Mouse (Mus musculus): Measurements from ENCODE around the gene Smug1. TPM values are rescaled to one million over a fixed set of nuclear protein-coding genes. Genes with fewer than 3 reads are reported as not detected.
A peak's percentile ranks its signal among the peaks of the same experiment; 100 is the strongest.

Smug1 gene
- polyA plus RNA-seq, 1 experiment from 2014 or later = 12.8 TPM

- no peak for ATAC-seq (replicated peaks; ENCODE audit: low FRiP score)
- peak overlapping the region; percentile 30; the same call in 1 of the 2 replicates for H3K4me3 ChIP-seq (ENCODE audit: low read depth, low read length)
- no peaks in the 10 kb centered on the region for H3K36me3 ChIP-seq (ENCODE audit: control insufficient read depth, insufficient read depth, low read length)
- H3K4me1 ChIP-seq (replicated peaks; ENCODE audit: control insufficient read depth, insufficient read depth, low read length) = peaks cover 18% of the 10 kb centered on the region
- H3K27me3 ChIP-seq (replicated peaks; ENCODE audit: control insufficient read depth, insufficient read depth, low read length) = peaks cover 96% of the 10 kb centered on the region
- H3K9ac ChIP-seq (ENCODE audit: low read depth, low read length) = no peak overlapping the region
- no peaks in the 10 kb centered on the region for H3K9me3 ChIP-seq (ENCODE audit: control insufficient read depth, low read length)
- H3K27ac ChIP-seq (ENCODE audit: low read depth, low read length) = no peak overlapping the region
- H3K4me2 ChIP-seq = peak overlapping the region; percentile 88
- no peak for DNase-seq (ENCODE audit: low spot score)
- WGBS = 13% methylated on average over 15 of the region's 16 CpGs
Measured at GRCm38 (mm10) chr15:103170316-103170679, 3.4 kb upstream of the Smug1 start.

DNA sequence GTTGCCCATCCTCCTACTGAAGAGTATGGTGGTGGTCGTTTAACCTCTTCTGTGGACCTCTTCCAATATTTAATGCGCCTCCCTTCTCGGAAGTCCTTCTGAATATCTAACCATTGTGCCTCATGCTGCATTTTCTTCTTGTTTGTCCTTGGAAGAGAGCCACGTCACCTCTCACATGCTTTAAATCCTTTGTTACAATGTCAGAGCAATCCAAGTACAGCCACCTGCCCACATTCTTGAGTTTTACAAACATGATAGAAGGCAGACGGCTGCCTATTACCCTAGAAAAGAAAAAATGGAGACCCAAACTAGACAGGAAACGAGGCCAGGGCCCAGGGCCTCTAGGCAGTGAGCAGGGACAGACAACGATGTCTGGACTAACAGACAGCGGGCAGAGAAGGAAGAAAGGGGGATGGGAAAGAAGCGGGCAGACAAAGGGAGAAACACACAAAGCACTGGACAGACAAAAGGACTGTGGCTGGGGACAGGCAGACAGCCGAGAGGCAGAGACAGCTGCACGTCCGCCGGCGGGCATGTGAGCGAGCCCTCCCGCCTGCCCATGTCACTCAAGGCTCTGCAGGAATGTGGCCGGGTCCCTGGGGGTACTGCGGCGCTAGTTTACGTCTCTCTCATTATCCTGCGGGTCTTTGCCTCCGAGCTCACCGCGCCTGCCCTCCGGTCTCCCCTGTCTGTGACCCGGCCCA is 2.9 kb upstream of the Smug1 start:
- Histone ChIP-seq H3K4me2 (peak overlapping the region; percentile 88), H3K27me3 (replicated peaks; ENCODE audit: control insufficient read depth, insufficient read depth, low read length) (peaks cover 90% of the 10 kb centered on the region), H3K4me1 (replicated peaks; ENCODE audit: control insufficient read depth, insufficient read depth, low read length) (peaks cover 23% of the 10 kb centered on the region), H3K9ac (ENCODE audit: low read depth, low read length) (no peak overlapping the region), H3K36me3 (ENCODE audit: control insufficient read depth, insufficient read depth, low read length) (no peaks in the 10 kb centered on the region), H3K27ac (ENCODE audit: low read depth, low read length) (no peak overlapping the region), H3K4me3 (ENCODE audit: low read depth, low read length) (peak overlapping the region; percentile 55), H3K9me3 (ENCODE audit: control insufficient read depth, low read length) (no peaks in the 10 kb centered on the region)
- DNase-seq (ENCODE audit: low spot score) (no peak), ATAC-seq (replicated peaks; ENCODE audit: low FRiP score) (no peak)
- WGBS = 5% methylated on average over 26 of the region's 26 CpGs

GRCm38 (mm10) chr15:103168801-103169611 is 2.1 kb upstream of the Smug1 start:
- 1% methylated on average over 63 of the region's 63 CpGs for WGBS

DNA sequence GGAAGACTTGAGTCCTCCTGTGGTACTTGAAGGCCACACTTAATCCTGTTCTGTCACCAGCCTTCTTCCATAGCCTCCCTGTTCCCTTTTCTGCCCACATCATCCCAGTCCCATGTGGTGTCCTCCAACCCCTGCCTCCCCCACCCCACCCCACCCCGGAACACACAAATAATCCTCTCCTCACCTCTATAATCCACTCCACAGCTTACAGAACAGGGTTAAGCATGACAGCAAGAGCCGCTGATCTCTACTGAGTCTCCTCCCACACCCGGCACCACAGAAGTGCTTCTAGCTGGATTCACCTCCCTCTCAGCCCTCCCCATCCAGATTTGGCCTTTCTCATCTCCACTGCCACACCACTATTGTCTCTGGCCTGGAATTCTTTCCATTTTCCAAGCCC is 894 bp upstream of the Smug1 start:
- Histone ChIP-seq H3K4me1 (replicated peaks; ENCODE audit: control insufficient read depth, insufficient read depth, low read length) (peaks cover 28% of the 10 kb centered on the region), H3K27ac (ENCODE audit: low read depth, low read length) (no peak overlapping the region), H3K9me3 (ENCODE audit: control insufficient read depth, low read length) (no peaks in the 10 kb centered on the region), H3K27me3 (replicated peaks; ENCODE audit: control insufficient read depth, insufficient read depth, low read length) (peaks cover 71% of the 10 kb centered on the region), H3K4me2 (no peak overlapping the region), H3K9ac (ENCODE audit: low read depth, low read length) (no peak overlapping the region), H3K4me3 (ENCODE audit: low read depth, low read length) (no peak overlapping the region), H3K36me3 (ENCODE audit: control insufficient read depth, insufficient read depth, low read length) (no peaks in the 10 kb centered on the region)
- no peak for DNase-seq (ENCODE audit: low spot score)
- 28% methylated on average over 3 of the region's 3 CpGs for WGBS
- ATAC-seq (replicated peaks; ENCODE audit: low FRiP score) = no peak

More at GRCm38 (mm10) chr15:103168801-103169611, 2.1 kb upstream of the Smug1 start:
- ATAC-seq (replicated peaks; ENCODE audit: low FRiP score) (no peak), DNase-seq (ENCODE audit: low spot score) (peak; percentile 59)
- peak overlapping the region; percentile 55 for H3K4me3 ChIP-seq (ENCODE audit: low read depth, low read length)
- H3K9ac ChIP-seq (ENCODE audit: low read depth, low read length) = peak overlapping the region; percentile 49; the same call in 1 of the 2 replicates
- peaks cover 25% of the 10 kb centered on the region for H3K4me1 ChIP-seq (replicated peaks; ENCODE audit: control insufficient read depth, insufficient read depth, low read length)
- peak overlapping the region; percentile 88 for H3K4me2 ChIP-seq
- peaks cover 83% of the 10 kb centered on the region for H3K27me3 ChIP-seq (replicated peaks; ENCODE audit: control insufficient read depth, insufficient read depth, low read length)
- H3K9me3 ChIP-seq (ENCODE audit: control insufficient read depth, low read length) = no peaks in the 10 kb centered on the region
- no peak overlapping the region for H3K27ac ChIP-seq (ENCODE audit: low read depth, low read length)
- H3K36me3 ChIP-seq (ENCODE audit: control insufficient read depth, insufficient read depth, low read length) = no peaks in the 10 kb centered on the region

DNA sequence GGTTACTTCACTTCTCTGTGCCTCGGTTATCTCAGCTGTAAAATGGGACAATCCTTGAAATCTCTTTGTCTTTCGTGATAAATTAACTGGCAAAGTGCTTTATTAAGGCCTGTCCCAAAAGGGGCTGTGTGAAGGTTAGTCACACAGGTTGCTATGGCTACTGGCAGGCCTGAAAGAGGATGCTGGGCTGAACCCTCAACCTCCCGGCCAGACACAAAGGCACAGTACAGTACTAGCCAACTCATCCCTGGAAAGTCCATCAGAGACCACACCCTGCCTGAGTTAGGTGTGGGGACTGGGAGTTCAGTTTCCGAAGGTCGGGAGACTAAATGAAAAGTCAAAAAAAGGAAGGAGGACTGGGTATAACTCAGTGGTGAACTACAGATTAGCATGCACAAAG is 968 bp downstream of the Smug1 start:
- WGBS = 46% methylated on average over 5 of the region's 5 CpGs
- Histone ChIP-seq H3K9ac (ENCODE audit: low read depth, low read length) (no peak overlapping the region), H3K27me3 (replicated peaks; ENCODE audit: control insufficient read depth, insufficient read depth, low read length) (peaks cover 53% of the 10 kb centered on the region), H3K36me3 (ENCODE audit: control insufficient read depth, insufficient read depth, low read length) (no peaks in the 10 kb centered on the region), H3K4me2 (no peak overlapping the region), H3K9me3 (ENCODE audit: control insufficient read depth, low read length) (no peaks in the 10 kb centered on the region), H3K4me3 (ENCODE audit: low read depth, low read length) (no peak overlapping the region), H3K4me1 (replicated peaks; ENCODE audit: control insufficient read depth, insufficient read depth, low read length) (peaks cover 33% of the 10 kb centered on the region), H3K27ac (ENCODE audit: low read depth, low read length) (no peak overlapping the region)
- DNase-seq (ENCODE audit: low spot score) (no peak), ATAC-seq (replicated peaks; ENCODE audit: low FRiP score) (no peak)

DNA sequence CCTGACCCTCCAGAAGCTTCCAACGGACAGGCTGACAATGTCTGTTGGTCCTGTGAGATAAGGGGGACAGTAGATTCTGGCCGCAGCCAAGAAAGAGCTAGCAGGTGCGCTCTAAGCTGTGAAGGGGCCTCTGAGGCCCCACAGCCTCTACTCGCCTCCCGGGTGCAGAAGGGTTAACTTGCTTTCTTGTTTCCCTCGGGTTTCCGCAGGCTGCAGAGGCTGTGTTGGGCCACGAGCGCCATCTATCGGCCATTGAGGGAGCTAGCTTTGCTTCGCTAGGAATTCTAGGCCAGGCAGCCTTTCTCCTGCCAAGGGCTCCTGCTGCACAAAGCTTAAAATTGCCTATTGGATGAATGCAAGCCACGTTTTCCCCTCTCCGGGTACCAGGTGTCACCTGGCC is 1.5 kb downstream of the Smug1 start:
- ATAC-seq (replicated peaks; ENCODE audit: low FRiP score) (peak; percentile 52), DNase-seq (ENCODE audit: low spot score) (peak; percentile 84)
- H3K4me1 ChIP-seq (replicated peaks; ENCODE audit: control insufficient read depth, insufficient read depth, low read length) = peaks cover 33% of the 10 kb centered on the region
- H3K4me2 ChIP-seq = peak overlapping the region; percentile 40; the same call in 1 of the 2 replicates
- no peaks in the 10 kb centered on the region for H3K36me3 ChIP-seq (ENCODE audit: control insufficient read depth, insufficient read depth, low read length)
- no peak overlapping the region for H3K27ac ChIP-seq (ENCODE audit: low read depth, low read length)
- no peak overlapping the region for H3K9ac ChIP-seq (ENCODE audit: low read depth, low read length)
- no peak overlapping the region for H3K4me3 ChIP-seq (ENCODE audit: low read depth, low read length)
- H3K9me3 ChIP-seq (ENCODE audit: control insufficient read depth, low read length) = no peaks in the 10 kb centered on the region
- 0% methylated on average over 13 of the region's 13 CpGs for WGBS
- peaks cover 47% of the 10 kb centered on the region for H3K27me3 ChIP-seq (replicated peaks; ENCODE audit: control insufficient read depth, insufficient read depth, low read length)

DNA sequence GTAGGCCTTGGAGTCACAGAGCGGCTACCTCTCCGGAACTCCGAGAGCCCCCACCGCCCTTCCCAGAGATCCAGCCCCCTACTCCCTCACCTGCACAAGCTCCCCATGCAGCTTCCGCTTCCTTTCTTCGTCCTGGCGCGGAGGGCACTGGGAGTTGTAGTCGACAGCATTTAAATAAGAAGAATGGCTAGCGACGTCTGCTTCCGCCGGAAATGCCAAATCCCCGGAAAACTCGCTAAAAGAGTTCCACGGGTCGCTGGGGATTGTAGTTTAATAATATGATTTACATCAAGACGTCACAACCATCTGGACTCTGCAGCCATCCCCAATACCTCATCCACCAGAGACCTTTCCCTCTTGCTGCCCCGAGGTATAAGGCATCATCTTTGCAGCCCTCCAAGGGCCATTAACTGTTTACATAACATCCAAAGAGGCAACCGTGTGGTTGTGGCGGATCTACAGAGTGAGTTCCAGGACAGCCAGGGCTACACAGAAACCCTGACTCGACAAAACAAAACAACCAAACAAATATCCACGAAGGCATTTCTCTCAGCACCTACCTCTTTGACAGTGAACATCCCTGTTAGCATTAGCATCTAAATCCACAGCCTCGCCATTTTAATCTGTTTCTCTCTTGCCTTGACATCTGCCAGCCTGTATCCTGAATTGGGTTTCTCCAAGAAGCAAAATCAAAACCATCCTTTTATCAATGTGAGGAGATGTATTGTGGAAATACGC is 3.5 kb downstream of the Smug1 start:
- Histone ChIP-seq H3K4me3 (ENCODE audit: low read depth, low read length) (peak overlapping the region; percentile 74), H3K4me1 (replicated peaks; ENCODE audit: control insufficient read depth, insufficient read depth, low read length) (peaks cover 19% of the 10 kb centered on the region), H3K4me2 (peak overlapping the region; percentile 82), H3K9me3 (ENCODE audit: control insufficient read depth, low read length) (no peaks in the 10 kb centered on the region), H3K36me3 (ENCODE audit: control insufficient read depth, insufficient read depth, low read length) (no peaks in the 10 kb centered on the region), H3K9ac (ENCODE audit: low read depth, low read length) (peak overlapping the region; percentile 61), H3K27ac (ENCODE audit: low read depth, low read length) (no peak overlapping the region), H3K27me3 (replicated peaks; ENCODE audit: control insufficient read depth, insufficient read depth, low read length) (peaks cover 27% of the 10 kb centered on the region)
- 9% methylated on average over 25 of the region's 25 CpGs for WGBS
- peak; percentile 86 for DNase-seq (ENCODE audit: low spot score)
- peak; percentile 84 for ATAC-seq (replicated peaks; ENCODE audit: low FRiP score)

- no peak overlapping the region for H3K27ac ChIP-seq (ENCODE audit: low read depth, low read length)
- peaks cover 9% of the 10 kb centered on the region for H3K4me1 ChIP-seq (replicated peaks; ENCODE audit: control insufficient read depth, insufficient read depth, low read length)
- no peak overlapping the region for H3K4me3 ChIP-seq (ENCODE audit: low read depth, low read length)
- WGBS = 80% methylated on average over 10 of the region's 10 CpGs
- H3K36me3 ChIP-seq (ENCODE audit: control insufficient read depth, insufficient read depth, low read length) = peaks cover 6% of the 10 kb centered on the region; the same call in 1 of the 2 replicates
- no peaks in the 10 kb centered on the region for H3K9me3 ChIP-seq (ENCODE audit: control insufficient read depth, low read length)
- peaks cover 5% of the 10 kb centered on the region for H3K27me3 ChIP-seq (replicated peaks; ENCODE audit: control insufficient read depth, insufficient read depth, low read length)
- no peak for ATAC-seq (replicated peaks; ENCODE audit: low FRiP score)
- no peak overlapping the region for H3K9ac ChIP-seq (ENCODE audit: low read depth, low read length)
- no peak for DNase-seq (ENCODE audit: low spot score)
- H3K4me2 ChIP-seq = no peak overlapping the region
Measured at GRCm38 (mm10) chr15:103157585-103157984, 9.3 kb downstream of the Smug1 start.
